Mouse (Mus musculus): Measurements from ENCODE around the gene Tlr2. TPM values are rescaled to one million over a fixed set of nuclear protein-coding genes. Genes with fewer than 3 reads are reported as not detected.
A peak's percentile ranks its signal among the peaks of the same experiment; 100 is the strongest.
"Not testable (repeated sequence)": the region's sequence is repeated elsewhere in the genome, so short reads cannot be mapped to it uniquely, and the experiment has no call there.

The Tlr2 gene
- 3.7 and 4.3 TPM in 2 replicates for polyA plus RNA-seq (2016; fragmentation: Nextera tagmentation; extraction: Ambion mirVana)

DNA sequence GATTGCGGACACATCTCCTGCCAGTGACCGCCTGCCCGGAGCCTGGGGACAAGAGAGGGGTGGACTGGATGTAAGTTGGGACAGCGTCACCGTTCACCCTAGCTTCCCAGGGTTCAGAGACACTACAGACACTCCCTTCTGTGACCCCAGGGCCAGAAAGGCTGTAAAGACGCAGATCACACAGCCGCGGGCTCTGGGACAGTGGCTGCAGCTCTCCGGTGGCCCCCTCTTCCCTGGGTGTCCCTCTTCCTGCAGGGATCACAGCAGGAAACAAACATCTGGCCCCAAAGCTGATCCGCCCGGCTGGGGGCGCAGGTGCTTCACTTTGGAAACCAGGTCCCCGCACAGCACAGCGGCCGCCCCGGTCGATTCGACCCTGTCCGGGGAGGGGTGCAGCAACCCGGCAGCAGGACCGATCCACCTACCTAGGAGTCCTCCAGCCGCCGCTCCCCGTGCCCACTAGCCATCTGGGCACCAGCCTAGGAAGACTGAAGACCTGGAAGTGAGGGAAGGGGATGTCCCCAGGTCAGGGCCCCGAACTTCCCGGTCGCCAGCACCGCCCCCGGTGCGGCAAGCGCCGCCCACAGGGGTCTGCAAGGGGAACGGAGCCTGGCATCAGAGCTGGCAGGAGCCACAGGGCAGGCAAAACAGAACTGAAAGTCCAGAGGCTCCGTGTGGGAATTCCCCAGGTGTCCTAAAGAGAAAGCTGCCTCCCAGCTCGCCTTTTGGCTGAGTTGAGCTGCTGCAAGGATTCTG, at the start of gene Tlr2:
Gene Tlr2 (minus strand): TSS at position 673 of the 756 bp plus-strand sequence.
- peak; percentile 84 for ATAC-seq (ENCODE audit: insufficient number of reproducible peaks, insufficient read depth, low FRiP score, low TSS enrichment, low read depth)
- peak within 1 kb of the TSS; percentile 71 for H3K4me3 ChIP-seq (replicated peaks)
- peaks cover 27% of the 10 kb centered on the region for H3K27me3 ChIP-seq
- H3K4me1 ChIP-seq (replicated peaks) = 0 out of 2 replicates have a peak, but pooled peaks cover 5% of the 10 kb centered on the region
- H3K9me3 ChIP-seq = no peaks in the 10 kb centered on the region
- H3K27ac ChIP-seq = no peak within 1 kb of the TSS
- H3K4me2 ChIP-seq = peak within 1 kb of the TSS; percentile 85
- peak within 1 kb of the TSS; percentile 72 for H3K9ac ChIP-seq (replicated peaks)
- WGBS = under 1% methylated on average over 35 of the region's 35 CpGs
- H3K36me3 ChIP-seq = 0 out of 2 replicates have a peak, but pooled peaks cover 3% of the 10 kb centered on the region

DNA sequence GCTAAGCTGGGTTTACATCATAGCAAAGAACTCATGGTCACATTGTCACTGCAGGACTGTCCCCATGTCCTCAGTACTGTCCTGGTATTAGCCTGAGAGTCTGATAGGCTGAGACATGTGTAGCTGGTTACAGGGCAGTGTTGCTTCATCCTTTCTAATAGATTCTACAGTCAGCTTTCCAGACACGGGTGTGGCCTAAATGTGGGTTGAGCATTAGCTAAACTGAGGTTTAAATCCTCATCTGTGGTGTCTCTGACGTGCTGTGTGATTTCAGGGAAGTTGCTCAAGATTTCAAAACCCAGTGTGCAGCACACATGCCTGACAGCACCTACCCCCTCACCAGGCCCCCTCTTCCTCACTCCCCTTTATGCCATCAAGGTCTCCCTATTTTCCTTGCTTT, 43.6 kb upstream of the Tlr2 start:
- no peak for ATAC-seq (ENCODE audit: insufficient number of reproducible peaks, insufficient read depth, low FRiP score, low TSS enrichment, low read depth)
- no peaks in the 10 kb centered on the region for H3K36me3 ChIP-seq
- H3K4me3 ChIP-seq (replicated peaks) = no peak overlapping the region
- H3K4me1 ChIP-seq (replicated peaks) = peaks cover 17% of the 10 kb centered on the region
- H3K4me2 ChIP-seq = no peak overlapping the region
- no peaks in the 10 kb centered on the region for H3K9me3 ChIP-seq
- H3K27ac ChIP-seq = no peak overlapping the region
- no peak overlapping the region for H3K9ac ChIP-seq (replicated peaks)
- WGBS = 65% methylated on average over 2 of the region's 2 CpGs
- peaks cover 3% of the 10 kb centered on the region; the same call in 1 of the 2 replicates for H3K27me3 ChIP-seq

GRCm38 (mm10) chr3:83879261-83880050, 37.9 kb upstream of the Tlr2 start:
- not testable (repeated sequence) for H3K4me3 ChIP-seq (replicated peaks); H3K36me3 ChIP-seq; H3K9me3 ChIP-seq; H3K4me2 ChIP-seq; H3K27ac ChIP-seq; H3K4me1 ChIP-seq (replicated peaks); ATAC-seq (ENCODE audit: insufficient number of reproducible peaks, insufficient read depth, low FRiP score, low TSS enrichment, low read depth); H3K9ac ChIP-seq (replicated peaks); H3K27me3 ChIP-seq
- 87% methylated on average over 5 of the region's 5 CpGs for WGBS

DNA sequence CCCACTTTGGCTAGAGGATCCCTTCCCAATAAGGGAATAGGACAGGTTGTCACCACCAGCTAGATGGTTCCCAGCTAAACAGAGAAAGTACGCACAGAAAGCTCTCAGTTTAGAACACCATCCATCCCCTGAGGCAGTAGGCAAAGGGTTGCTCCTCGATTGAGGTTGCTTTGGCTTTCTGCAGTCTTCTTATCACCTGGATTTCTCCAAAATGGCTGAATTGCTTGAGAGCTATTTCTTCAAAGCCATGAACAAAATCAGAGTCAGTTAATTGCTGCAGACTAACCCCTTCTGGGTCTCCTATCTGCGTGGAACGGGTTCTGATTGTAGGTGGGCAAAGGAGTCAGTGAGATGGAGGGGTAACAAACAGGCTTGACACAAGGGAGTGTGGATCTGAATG, 37.2 kb upstream of the Tlr2 start:
- H3K27ac ChIP-seq = no peak overlapping the region
- WGBS = 91% methylated on average over 4 of the region's 4 CpGs
- no peaks in the 10 kb centered on the region for H3K27me3 ChIP-seq
- H3K4me2 ChIP-seq = no peak overlapping the region
- no peaks in the 10 kb centered on the region; the same call in 1 of the 2 replicates for H3K9me3 ChIP-seq
- no peak overlapping the region for H3K9ac ChIP-seq (replicated peaks)
- no peak overlapping the region for H3K4me3 ChIP-seq (replicated peaks)
- H3K4me1 ChIP-seq (replicated peaks) = no peaks in the 10 kb centered on the region
- no peak for ATAC-seq (ENCODE audit: insufficient number of reproducible peaks, insufficient read depth, low FRiP score, low TSS enrichment, low read depth)
- no peaks in the 10 kb centered on the region for H3K36me3 ChIP-seq

GRCm38 (mm10) chr3:83876299-83876698, 34.7 kb upstream of the Tlr2 start:
- 73% methylated on average over 4 of the region's 4 CpGs for WGBS
- H3K4me1 ChIP-seq (replicated peaks) = no peaks in the 10 kb centered on the region
- no peak overlapping the region for H3K9ac ChIP-seq (replicated peaks)

DNA sequence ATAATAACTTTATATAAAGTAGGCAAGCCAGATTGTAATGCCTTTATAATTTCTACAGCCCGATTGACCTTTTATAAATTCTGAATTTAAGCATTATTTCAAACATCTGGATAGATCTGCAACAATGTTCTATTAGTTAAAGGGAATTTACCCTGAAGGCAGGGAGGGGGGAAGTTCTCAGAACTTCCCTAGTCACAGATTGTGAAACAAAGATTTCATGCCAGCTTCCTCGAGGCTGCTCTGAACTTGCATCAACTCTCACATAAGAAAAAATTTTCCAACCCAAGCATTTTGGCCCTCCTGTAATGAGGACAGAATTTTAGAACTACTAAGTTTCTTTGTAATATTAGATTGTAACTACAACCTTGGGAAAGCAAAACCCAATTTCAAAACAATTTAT, 33.5 kb upstream of the Tlr2 start:
- WGBS = 94% methylated on average over 2 of the region's 2 CpGs
- not testable (repeated sequence) for H3K4me3 ChIP-seq (replicated peaks); H3K27me3 ChIP-seq; H3K9ac ChIP-seq (replicated peaks); H3K36me3 ChIP-seq; ATAC-seq (ENCODE audit: insufficient number of reproducible peaks, insufficient read depth, low FRiP score, low TSS enrichment, low read depth); H3K4me1 ChIP-seq (replicated peaks); H3K4me2 ChIP-seq; H3K27ac ChIP-seq; H3K9me3 ChIP-seq

More at GRCm38 (mm10) chr3:83876299-83876698, 34.7 kb upstream of the Tlr2 start:
- H3K9me3 ChIP-seq = peaks cover 4% of the 10 kb centered on the region; the same call in 1 of the 2 replicates
- no peak for ATAC-seq (ENCODE audit: insufficient number of reproducible peaks, insufficient read depth, low FRiP score, low TSS enrichment, low read depth)
- H3K27me3 ChIP-seq = no peaks in the 10 kb centered on the region
- H3K4me3 ChIP-seq (replicated peaks) = no peak overlapping the region
- H3K4me2 ChIP-seq = no peak overlapping the region
- H3K27ac ChIP-seq = no peak overlapping the region
- H3K36me3 ChIP-seq = no peaks in the 10 kb centered on the region

GRCm38 (mm10) chr3:83872853-83873252, 31.3 kb upstream of the Tlr2 start:
- not testable (repeated sequence) for H3K27ac ChIP-seq; H3K36me3 ChIP-seq; H3K27me3 ChIP-seq; H3K4me2 ChIP-seq; H3K9me3 ChIP-seq; H3K4me1 ChIP-seq (replicated peaks); H3K4me3 ChIP-seq (replicated peaks); H3K9ac ChIP-seq (replicated peaks); ATAC-seq (ENCODE audit: insufficient number of reproducible peaks, insufficient read depth, low FRiP score, low TSS enrichment, low read depth)
- 81% methylated on average over 2 of the region's 2 CpGs for WGBS

- not testable (repeated sequence) for H3K4me2 ChIP-seq; H3K9ac ChIP-seq (replicated peaks); H3K4me1 ChIP-seq (replicated peaks); H3K27me3 ChIP-seq; H3K36me3 ChIP-seq; H3K9me3 ChIP-seq; ATAC-seq (ENCODE audit: insufficient number of reproducible peaks, insufficient read depth, low FRiP score, low TSS enrichment, low read depth); H3K4me3 ChIP-seq (replicated peaks); H3K27ac ChIP-seq
- 92% methylated on average over 4 of the region's 4 CpGs for WGBS
Measured at GRCm38 (mm10) chr3:83871962-83872361, 30.4 kb upstream of the Tlr2 start.

DNA sequence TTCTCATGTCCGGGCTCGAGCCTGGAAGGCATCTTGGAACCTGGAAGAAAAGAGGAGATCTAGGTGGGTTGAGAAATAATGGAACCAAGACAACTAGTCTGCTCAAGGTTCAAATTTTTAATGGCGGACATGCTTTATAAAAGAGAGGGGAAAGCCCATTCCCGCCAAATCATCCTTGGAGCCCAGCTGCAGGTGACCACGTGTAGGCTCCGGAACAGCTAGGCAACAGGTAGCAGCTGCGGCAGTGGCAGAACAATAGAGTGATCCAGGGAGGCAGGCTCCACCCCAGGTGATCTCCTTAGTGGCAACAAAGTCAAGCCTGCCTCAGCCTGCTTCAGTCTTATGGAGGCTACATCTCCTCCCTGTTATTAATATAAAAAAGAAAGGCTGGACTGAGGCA, 30.0 kb upstream of the Tlr2 start:
- not testable (repeated sequence) for ATAC-seq (ENCODE audit: insufficient number of reproducible peaks, insufficient read depth, low FRiP score, low TSS enrichment, low read depth); H3K4me2 ChIP-seq; H3K4me1 ChIP-seq (replicated peaks); H3K36me3 ChIP-seq; H3K27me3 ChIP-seq; H3K9me3 ChIP-seq; H3K4me3 ChIP-seq (replicated peaks); H3K27ac ChIP-seq; H3K9ac ChIP-seq (replicated peaks)
- 96% methylated on average over 7 of the region's 7 CpGs for WGBS

- Histone ChIP-seq H3K9ac (replicated peaks) (no peak overlapping the region), H3K27me3 (no peaks in the 10 kb centered on the region), H3K4me2 (no peak overlapping the region), H3K36me3 (no peaks in the 10 kb centered on the region), H3K4me1 (replicated peaks) (no peaks in the 10 kb centered on the region), H3K27ac (no peak overlapping the region), H3K9me3 (peaks cover 4% of the 10 kb centered on the region; the same call in 1 of the 2 replicates), H3K4me3 (replicated peaks) (no peak overlapping the region)
- 91% methylated on average over 2 of the region's 2 CpGs for WGBS
- no peak for ATAC-seq (ENCODE audit: insufficient number of reproducible peaks, insufficient read depth, low FRiP score, low TSS enrichment, low read depth)
Measured at GRCm38 (mm10) chr3:83869776-83870175, 28.2 kb upstream of the Tlr2 start.

DNA sequence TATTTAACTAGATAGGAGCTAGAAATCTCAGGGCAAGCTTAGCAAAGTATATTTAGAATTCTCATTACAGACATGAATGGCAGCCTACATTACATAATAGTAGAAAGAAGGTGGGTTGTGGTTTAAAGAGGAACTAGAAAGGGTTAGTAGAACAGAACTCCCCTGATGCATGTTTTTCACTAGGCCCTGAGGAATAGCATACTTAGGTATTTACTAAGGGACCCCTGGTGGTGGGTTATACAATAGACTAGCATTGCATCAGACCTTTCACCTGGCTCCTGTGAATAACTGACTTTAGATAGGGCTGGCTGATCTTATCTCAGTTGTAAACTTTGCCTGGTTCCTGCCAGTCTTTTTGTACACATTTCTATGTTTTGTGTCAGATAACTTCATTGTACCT, 25.5 kb upstream of the Tlr2 start:
- not testable (repeated sequence) for H3K4me2 ChIP-seq; H3K4me3 ChIP-seq (replicated peaks); H3K4me1 ChIP-seq (replicated peaks); H3K27me3 ChIP-seq; ATAC-seq (ENCODE audit: insufficient number of reproducible peaks, insufficient read depth, low FRiP score, low TSS enrichment, low read depth); H3K9me3 ChIP-seq; H3K36me3 ChIP-seq; H3K9ac ChIP-seq (replicated peaks); H3K27ac ChIP-seq
